Mouse (Mus musculus) adrenal gland, postnatal 4 days (tissue): Measurements from ENCODE around the gene Gm20388. TPM values are rescaled to one million over a fixed set of nuclear protein-coding genes. Genes with fewer than 3 reads are reported as not detected.

Source experiments
- DNase-seq, 2 experiments: peaks; one replicate each; pipeline ENCODE4 v3.0.0; 2021 to 2022; ENCODE audit warnings: low spot score in 2 of 2, mixed read lengths in 2 of 2
- total RNA-seq, 2 experiments: library from RNA; stranded (reverse); gene quantifications; 2 replicates each; pipeline ENCODE4 v1.2.3; 2021

Gene Gm20388
- total RNA-seq, 2 experiments from 2014 or later: 8.8 TPM; not detected in 1

- no peak for DNase-seq
These were observed 573.8 kb downstream of the Gm20388 start for GRCm38 (mm10) chr8:120484460-120484859.

- DNase-seq: no peak
These were observed 574.5 kb downstream of the Gm20388 start for GRCm38 (mm10) chr8:120485116-120485515.

GRCm38 (mm10) chr8:120485551-120486476 lies 575.2 kb downstream of the Gm20388 start:
- no peak for DNase-seq

- DNase-seq: peak in 1 of 2 experiments; percentile 41
These were observed 576.1 kb downstream of the Gm20388 start for GRCm38 (mm10) chr8:120486477-120487376.

GRCm38 (mm10) chr8:120487377-120487728 lies 576.7 kb downstream of the Gm20388 start:
- DNase-seq: no peak

GRCm38 (mm10) chr8:120487729-120488510 lies 577.3 kb downstream of the Gm20388 start:
- no peak for DNase-seq

GRCm38 (mm10) chr8:120488636-120489131 lies 578.0 kb downstream of the Gm20388 start:
- DNase-seq: no peak

- DNase-seq: peak in 1 of 2 experiments; percentile 44
These were observed 578.6 kb downstream of the Gm20388 start for GRCm38 (mm10) chr8:120489142-120489754.

GRCm38 (mm10) chr8:120489771-120490281 lies 579.2 kb downstream of the Gm20388 start:
- no peak for DNase-seq

GRCm38 (mm10) chr8:120490354-120491141 lies 579.9 kb downstream of the Gm20388 start:
- DNase-seq: no peak

- no peak for DNase-seq
These were observed 580.6 kb downstream of the Gm20388 start for GRCm38 (mm10) chr8:120491166-120491793.

- DNase-seq: no peak
These were observed 581.7 kb downstream of the Gm20388 start for GRCm38 (mm10) chr8:120492193-120492880.

GRCm38 (mm10) chr8:120492881-120493220 lies 582.2 kb downstream of the Gm20388 start:
- DNase-seq: no peak

- no peak for DNase-seq
These were observed 583.1 kb downstream of the Gm20388 start for GRCm38 (mm10) chr8:120493508-120494464.

GRCm38 (mm10) chr8:120494903-120495302 lies 584.3 kb downstream of the Gm20388 start:
- peak in 1 of 2 experiments; percentile 60 for DNase-seq

- DNase-seq: no peak
These were observed 584.8 kb downstream of the Gm20388 start for GRCm38 (mm10) chr8:120495461-120495860.

- no peak for DNase-seq
These were observed 585.8 kb downstream of the Gm20388 start for GRCm38 (mm10) chr8:120496478-120496877.
